Mouse (Mus musculus): ENCODE measurements at regions not wholly inside any gene's neighbourhood (a gene's known extent, or its start where the extent isn't known, plus 50 kb on each side); places are given as distances from the start of the nearest gene placed in this dataset.

DNA sequence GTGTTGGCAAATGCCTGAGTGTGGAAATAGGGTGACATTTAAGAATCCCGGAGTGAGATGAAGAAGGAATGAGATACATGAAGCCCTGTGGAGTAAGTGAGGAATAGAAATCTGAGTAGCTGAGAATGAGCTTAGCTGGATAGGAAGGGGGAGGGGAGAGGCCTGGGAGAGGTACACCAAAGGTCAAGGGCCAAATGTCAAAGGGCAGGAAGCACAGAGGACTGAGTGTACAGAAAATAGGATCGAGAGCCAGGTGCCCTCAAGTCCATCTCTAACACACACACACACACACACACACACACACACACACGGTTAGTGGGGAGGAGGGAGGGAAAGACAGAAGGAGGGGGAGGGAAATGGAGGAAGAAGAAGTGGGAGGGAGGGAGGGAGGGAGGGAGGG, 220.8 kb upstream of the Dynlrb2 start:
- DNase-seq = no peak

DNA sequence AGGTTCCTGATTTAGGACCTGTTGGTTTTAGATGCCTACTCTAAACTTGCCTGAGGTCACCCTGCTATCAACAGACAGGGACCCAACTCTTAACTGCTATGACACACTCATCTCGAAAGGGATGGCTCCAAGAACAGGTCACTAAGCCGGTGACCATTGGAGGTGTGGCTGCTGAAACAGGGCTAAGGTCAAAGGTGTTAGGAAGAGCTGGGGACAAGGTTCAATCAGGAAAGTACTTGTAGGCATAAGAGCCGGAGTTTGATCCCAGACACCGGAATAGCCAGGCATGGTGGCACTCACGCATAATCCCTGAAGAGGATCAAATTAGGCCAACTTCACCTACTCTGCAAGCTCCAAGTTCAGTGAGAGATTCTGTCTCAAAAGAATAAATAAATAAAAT, 222.4 kb upstream of the Dynlrb2 start:
- DNase-seq = no peak

DNA sequence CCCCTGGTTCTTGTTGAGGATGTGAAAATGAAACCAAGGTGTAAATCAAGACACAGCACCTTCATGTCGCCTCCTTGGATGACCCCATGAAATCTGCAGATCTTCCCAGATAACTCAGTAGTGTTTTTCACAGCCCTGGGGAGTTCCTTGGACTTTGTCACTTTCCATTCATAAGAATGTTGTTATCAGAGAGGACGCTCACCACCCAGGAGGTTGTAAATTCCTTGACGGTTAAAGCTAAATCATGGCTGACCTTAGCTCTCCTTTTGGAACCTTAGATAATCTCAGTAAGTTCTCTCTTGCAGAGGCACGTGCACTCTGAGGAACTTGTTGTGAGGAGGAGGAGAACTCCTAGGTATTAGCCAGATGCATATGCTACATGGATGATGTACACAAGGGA, 229.8 kb upstream of the Dynlrb2 start:
- DNase-seq = no peak

DNA sequence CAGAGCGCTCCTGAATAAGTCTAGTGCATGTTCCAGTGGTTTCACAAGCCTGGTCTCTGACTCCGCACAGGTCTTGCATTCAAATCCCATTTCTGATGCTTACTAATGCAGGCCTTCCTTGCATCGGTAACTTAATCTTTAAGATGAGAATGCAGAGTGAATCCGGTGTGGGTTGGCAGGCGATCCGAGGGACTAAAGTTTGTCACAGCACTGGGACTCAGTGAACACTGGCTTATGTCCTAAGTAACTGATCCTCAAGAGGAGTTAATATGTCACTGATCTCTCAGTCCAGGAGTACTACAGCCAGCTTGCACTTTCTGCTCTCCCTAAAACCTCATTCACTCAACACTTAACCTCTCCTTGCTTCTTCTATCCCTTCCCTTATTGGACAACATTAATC, 233.5 kb upstream of the Dynlrb2 start:
- DNase-seq = no peak

DNA sequence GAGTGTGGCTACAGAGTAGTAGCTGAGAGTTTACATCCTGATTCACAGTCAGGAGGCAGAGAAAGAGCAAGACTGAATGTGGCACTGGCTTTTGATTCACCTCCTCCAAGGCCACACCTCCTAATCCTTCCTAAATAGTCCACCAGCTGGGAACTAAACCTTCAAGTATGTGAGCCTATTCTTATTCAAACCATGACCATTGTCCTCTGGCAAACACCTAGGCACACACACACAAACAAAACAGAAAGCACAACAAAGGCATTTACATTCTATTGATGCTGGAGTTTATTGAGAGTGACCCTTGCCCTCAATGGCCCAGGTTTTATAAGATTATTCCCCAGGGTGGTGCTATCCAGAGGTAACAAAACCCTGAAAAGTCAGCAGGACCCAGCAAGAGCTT, 235.4 kb upstream of the Dynlrb2 start:
- DNase-seq = no peak

DNA sequence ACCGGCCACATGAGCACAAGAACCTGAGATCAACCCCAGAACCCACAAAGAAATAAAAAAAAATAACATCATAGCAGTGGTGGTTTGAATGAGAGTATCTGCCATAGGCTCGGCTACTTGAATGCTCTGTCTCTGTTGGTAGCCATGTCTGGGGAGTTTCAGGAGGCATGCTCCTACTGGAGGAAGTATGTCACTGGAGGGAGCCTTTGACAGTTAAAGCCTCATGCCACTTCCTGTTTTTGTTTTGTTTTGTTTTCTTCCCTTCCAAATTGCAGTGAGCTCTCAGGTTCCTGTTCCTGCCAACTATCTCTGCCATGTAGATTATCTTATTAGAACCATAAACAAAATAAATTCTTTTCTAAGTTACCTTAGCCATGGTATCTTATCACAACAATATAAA, 236.1 kb upstream of the Dynlrb2 start:
- DNase-seq = no peak

DNA sequence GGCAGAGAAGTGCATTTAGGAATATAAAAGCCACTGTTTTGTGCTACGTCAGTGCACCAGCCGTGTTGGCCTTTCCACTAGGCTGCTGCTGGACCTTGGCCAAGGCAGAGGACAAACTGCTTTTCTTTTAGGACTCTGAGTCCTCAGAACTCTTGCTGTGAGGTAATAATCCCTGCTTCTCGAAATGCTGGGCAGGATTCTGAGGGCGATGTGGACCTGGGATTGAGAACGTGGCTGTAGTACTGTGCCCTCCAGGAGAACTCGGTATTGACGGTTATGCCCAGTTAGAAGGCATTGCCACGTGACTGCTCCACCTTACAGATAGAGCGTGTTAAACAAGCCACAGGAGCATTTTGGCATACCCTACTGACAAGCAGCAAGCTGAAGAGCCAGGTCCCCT, 236.6 kb upstream of the Dynlrb2 start:
- peak; percentile 46 for DNase-seq

DNA sequence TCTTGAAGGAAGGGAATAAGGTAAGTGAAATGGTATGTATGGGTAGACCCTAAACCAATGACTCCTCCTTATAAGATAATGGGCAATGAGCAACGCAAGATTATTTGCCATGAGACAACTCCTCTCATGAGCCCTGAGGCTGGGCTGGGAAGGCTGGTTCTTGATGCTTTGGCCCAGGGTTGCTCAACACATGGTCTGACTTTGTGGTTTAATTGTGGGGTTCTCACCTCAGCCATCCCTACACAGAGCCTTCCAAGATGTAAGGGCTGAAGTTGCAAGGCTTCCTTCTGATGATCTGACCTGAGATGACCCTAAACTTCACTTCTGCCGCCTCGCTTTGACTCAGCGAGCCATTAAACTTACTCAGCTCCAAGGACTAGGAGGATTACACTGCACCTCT, 237.8 kb upstream of the Dynlrb2 start:
- DNase-seq = no peak

DNA sequence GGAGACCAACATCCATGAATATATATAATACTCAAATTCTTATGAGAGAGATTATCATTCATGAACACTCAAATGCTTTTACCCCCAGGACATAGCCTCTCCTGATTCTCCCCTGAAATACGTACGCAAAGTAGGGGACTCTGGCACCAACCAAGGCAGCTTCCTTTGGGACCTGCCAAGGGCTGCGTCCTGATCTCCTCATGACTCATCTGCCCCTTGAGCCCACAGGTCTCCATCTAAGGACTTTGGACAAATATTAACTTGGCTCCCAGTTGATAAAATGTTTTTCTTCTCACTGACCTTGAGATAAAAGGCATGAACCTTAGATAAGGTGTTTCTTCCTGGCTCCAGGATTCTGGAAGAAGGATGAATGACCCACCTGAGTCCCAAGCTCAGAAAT, 239.2 kb upstream of the Dynlrb2 start:
- DNase-seq = no peak

DNA sequence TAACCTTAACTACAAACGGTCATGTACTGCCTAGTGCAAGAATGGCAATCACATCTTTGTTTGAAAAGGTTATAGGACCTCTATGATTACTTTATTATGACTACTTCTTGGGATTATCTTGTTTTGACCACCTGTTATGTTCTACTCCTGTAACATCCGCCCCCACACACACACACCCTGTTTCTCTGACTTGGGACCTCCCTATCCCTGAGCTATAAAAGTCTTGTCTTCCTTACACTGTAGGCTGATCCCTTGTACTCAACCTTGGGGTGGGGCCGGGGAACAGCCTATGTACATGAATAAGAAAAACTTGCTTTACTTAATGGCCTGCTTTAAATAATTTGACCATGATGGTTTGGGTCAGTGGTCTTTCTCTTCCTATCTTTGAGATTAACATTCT, 240.7 kb upstream of the Dynlrb2 start:
- no peak for DNase-seq

DNA sequence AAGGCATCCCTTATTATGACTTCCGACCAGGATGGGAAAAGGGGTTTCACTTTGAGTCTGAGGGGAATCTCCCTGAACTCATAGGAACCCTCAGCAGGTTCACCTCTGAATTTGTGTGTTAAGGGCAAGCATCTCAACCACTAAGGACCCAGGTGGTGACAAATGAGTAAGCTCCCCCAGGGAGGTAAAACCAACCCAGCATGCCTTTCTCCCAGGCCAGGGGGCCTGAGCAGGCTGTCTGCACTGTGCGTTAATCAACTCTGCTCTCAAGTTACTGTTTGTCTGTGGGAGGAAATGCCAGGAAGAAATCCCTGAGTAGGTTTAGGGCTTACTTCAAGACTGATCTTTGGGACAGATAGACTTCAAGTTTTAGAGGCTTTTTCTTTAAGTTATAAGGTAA, 243.5 kb upstream of the Dynlrb2 start:
- DNase-seq = no peak

DNA sequence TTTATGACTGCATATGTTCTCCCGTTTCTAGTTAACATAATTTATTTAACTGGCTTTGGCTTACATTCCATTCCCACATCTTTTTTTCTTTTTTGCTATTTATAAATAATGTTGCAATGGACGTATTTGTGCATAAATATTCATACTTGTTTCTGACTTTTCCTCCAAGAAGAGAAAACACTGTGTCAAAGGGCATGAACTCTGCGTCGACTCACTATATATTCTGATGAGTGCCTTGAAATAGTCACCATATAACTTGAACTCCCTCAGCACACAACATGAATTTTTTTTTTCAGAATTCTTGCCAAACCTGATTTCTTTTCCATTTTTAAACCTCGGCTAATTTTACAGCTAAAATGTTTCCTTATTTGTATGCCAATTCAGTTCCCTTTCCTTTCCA, 249.4 kb upstream of the Dynlrb2 start:
- DNase-seq = no peak

DNA sequence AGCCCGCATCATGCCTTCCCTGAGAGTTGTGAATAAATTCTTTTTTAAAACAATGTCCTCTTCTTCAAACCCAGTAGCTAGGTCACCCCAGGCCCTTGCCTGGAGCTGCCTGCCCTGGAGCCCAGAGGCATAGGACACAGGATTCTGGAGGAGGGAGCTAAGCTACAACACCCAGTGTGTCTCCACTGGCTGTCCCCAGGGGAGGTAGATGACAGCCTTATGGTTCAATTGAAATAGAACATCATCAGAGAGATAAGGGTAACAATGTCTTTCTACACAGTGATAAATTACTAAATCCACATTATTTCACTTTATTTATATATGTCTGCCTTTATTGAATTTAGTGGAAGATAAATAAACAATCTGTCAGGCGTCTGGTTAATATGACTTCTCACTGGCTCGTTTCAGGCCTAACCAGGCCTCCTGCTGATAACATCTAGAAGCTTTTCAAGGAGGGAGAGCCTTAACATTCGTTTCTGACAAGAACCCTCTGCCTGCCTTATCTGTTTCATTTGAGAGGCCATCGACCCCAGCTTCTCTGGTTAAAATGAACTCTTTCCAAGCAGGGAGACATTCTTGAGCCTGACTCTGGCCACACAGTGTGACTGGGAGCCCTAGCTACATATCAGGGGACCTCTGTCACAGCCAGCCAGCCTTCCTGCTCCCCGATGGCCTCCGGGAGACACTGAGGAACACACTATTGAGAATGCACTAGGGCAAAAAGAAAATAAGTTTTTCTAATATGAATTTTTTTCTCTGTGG, 252.1 kb upstream of the Dynlrb2 start:
- no peak for DNase-seq

DNA sequence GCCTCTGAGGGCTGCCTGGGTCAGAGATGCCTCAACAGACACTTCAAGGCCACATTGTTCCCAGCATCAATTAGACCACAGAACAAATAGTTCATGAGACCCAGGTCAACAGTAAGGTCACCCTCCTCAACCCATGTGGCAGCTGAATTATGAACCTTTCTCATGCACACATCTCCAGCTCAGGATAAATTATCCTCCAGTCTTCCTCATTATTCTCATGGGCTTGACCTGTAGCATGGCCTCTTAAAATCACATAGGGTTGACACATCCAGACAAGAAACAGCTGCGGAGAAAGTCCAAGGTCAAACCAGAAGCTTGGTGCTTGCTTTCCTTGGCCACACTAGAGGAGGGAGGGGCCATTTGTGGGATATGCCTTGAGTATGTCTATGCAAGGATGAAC, 256.4 kb upstream of the Dynlrb2 start:
- no peak for DNase-seq

DNA sequence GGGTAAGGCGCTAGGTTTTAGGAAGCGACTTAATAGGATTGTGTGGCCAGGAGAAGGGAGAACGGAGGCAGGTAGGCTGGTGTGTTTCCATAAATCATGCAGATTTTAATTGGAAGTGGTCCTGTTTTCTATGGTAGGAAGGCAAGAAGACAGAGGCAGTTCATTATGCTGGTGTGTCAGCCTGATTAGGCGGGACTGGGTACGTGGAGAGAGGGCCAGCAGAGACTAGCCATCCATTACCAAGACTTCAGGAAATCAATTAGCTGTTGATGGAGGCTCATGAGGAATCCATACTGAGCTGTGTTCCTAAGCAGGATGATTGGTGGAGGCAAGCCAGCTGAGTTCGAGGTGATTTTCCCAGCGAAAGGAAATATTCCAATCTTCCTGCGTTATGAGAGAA, 261.3 kb upstream of the Dynlrb2 start:
- DNase-seq = no peak

DNA sequence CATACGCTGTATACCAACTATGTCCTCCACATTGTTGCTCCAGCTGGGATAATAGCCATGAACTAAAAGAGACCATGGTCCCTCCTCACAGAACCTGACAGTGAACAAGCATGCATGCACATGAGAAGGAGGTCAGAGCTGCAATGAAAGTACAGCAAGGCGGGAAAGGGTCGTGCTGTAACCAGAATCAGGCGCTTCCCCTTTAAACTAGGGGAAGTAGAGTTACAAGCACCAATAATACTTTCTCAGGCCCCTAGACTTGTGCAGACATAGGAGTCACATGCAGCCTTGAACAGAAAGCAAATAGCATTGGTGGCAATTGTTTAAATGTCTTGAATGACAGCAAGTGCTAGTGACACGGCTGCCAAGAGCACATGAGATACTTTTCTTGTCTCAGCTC, 261.8 kb upstream of the Dynlrb2 start:
- DNase-seq = no peak

DNA sequence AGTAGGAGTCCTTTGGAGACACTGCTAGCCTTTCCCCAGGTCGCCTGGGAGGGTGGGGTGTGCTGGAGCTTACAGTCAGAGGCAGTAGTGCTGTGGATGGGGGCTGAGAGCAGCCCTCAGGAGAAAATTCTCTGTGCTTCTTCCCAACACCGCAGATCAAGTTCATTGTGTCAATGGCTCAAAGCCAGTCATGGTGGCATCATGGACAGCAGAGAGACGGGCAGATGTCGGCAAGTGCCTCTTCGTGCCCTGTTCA, 262.9 kb upstream of the Dynlrb2 start:
- DNase-seq = no peak

DNA sequence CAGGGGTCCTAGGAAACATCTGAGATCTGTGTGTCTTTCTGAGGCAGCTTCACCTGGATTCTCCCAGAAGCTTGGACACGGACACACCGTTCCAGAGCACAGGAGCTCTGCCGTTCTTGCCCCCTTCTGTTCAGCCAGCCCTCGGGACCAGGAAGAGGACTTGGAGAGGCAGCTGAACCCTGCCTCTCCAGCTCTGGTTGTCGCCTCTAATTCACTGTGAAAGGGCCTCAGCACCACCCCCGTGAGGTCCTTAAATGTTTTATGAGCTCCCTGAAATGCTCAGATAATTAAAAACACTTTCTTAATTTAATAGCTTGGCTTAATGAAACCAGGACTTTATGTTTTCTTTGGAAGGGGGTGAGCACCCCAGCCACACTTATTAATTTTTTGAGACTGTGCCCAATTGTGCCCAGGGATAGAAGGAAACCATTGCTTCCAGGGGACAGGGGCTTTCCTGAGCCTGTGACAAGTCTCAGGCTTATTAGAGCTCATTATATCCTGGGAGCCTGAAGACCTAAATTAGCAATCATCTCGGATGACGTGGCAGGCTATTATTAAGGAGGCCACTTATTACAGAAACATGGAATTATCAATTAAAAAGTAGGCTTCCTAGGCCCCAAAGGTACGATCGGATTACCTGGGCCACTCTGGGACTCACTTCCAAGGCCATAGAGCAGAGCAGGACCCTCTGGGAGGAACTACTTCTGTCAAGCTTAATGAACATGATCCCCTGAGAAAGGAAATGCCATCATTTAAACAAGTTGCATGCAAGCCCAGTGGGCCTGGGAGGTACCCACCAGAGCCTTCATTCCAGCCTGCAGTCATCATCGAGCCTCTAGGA, 263.4 kb upstream of the Dynlrb2 start:
- DNase-seq = no peak

DNA sequence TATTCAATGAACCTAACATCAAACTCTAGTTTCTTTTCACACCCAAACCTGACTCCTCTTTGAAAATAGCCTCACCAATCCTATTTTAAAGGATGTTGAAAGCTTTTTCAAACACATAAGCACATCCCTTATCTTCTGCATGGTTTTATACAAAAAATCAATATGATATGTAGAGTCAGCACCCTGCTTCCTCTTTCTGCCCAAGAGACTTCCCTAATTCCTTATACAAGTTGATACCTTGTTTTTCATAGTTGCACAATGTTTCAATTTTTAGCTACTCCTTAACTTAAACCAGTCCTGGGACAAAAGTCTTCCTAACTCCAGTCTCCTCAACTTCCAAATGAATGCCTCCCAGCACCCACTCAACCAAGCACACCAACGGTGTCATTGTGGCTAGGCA, 266.1 kb upstream of the Dynlrb2 start:
- DNase-seq = no peak

DNA sequence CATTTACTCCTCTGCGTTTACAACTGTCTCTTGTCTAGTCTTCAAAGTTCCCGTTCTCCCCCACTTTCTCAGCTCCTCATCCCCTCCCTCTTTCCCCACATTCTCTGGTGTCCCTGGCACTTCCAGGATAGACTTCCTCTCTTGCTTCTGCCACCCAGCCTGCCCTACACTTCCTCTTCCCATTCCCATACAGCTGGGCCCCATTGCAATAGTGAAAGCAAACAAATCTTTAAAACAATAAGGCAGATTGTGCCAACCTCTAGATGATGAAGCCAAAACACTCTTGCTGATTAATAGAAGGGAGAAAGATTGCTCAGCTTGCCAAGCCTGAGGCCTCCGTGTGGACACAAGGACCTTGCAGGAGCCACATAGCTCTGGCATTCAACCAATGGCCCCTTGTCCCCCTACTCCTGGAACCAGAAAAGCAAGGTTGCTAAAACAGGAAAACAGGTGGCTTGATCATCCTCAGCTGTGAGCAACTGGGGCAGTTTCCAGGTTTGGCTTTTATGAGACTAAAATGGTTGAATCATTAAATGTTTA, 267.1 kb upstream of the Dynlrb2 start:
- peak; percentile 10 for DNase-seq

DNA sequence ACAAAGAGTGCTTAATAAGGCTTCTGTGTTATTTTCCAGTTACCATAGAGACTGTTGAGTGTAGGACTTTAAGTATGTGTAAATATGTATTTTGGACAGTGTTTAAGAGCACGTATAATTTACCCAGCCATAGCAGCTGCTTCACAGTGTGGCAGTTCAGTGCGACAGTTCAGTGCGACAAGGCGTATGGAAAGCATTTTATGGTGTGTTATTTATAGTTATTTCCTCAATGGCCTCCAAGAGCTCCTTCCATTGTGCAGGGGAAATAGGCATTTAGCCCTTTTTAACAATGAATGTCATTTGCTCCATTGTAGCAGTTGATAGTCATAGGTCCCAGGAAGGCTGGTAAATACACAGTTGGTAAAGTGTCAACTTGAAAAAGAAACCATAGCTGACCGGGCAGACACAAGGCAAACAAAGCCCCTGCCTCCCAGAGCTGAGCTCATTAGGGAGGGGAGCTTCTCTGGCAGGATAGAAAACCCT, 275.1 kb upstream of the Dynlrb2 start:
- DNase-seq = no peak

DNA sequence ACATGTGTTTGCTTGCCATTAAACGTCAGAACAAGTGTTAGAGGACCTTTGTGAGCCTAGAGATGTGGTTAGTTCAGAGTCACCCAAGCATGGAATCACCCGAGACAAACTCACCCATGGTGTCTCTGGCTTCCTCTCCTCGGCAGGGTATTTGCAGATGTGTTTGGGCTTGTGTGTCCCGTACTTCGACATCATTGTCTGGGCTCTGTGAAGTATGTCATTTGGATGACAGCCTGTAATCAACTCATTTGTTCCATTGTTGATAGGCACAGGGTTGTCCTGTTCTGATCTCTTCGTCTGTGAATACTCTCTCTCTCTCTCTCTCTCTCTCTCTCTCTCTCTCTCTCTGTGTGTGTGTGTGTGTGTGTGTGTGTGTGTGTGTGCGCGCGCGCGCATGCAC, 277.8 kb upstream of the Dynlrb2 start:
- no peak for DNase-seq

DNA sequence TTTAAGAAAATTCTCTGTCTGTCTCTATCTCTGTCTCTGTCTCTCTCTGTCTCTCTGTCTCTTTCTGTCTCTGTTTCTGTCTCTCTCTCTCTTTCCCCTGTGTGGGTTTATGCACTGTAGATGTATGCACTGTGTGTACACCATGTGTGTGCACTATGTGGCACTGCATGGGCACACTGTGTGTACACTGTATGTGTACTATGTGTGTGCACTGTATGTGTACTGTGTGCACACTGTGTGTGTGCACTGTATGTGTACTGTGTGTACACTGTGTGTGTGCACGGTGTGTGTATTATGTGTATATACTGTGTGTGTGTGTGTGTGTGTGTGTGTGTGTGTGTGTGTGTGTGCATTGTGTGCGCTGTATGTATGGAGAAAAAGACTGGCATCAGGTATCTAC, 281.5 kb upstream of the Dynlrb2 start:
- DNase-seq = no peak

DNA sequence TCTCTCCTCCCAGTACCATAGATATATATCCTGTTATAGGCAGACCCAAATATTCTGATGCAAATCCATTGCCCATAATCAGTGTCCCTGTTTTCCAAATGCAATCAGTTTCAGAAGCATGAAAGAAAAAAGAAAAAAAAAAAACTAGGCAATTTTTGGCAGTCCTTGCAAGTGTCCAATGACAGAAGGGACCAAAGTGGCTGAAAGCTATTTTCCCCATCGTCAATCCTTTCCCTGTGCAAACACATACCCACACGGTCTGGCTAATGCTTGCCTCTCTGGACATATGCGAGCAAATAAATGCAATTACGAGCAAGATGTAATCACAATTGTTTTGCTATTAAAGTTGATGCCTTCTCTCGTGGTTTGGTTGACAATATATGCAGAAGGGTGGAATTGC, 288.9 kb upstream of the Dynlrb2 start:
- DNase-seq = no peak
